Mouse (Mus musculus): ENCODE measurements around the gene Pisd. TPM values are rescaled to one million over a fixed set of nuclear protein-coding genes. Genes with fewer than 3 reads are reported as not detected.
"Not testable (repeated sequence)": the region's sequence is repeated elsewhere in the genome, so short reads cannot be mapped to it uniquely, and the experiment has no call there.

Pisd gene
- total and polyA plus RNA-seq, 3 experiments = 45.2 to 57.1 (median 52.1) TPM

DNA sequence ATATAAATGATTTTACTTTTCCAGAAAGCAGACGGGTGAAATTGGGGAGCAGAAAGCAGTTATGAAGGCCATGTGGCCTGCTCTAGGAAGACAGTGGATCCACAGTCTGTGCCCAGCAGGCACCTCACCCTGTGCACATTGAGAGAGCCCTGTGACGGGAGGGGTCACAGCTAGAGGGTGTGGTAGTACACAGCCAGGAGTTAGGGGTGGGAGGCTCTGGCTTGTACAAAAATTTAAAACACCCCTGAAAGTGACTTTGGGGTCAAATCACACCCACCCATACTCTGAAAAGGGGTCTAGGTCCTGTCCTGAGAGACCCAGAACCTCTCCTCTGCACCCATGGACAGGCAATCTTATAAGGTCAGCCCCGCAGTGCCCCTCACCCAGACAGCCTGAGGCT, 48.7 kb downstream of the Pisd start:
- H3K9ac ChIP-seq (ENCODE audit: insufficient read depth, low read depth); H3K27me3 ChIP-seq (replicated peaks); H3K27ac ChIP-seq (ENCODE audit: insufficient read depth, low read depth); H3K9me3 ChIP-seq (replicated peaks; ENCODE audit: low read length); H3K4me3 ChIP-seq (replicated peaks in 1 of 3; ENCODE audit: low read depth in 2 of 3, low read length in 2 of 3, poor library complexity in 1 of 3); DNase-seq (ENCODE audit: extremely low read depth); dilution Hi-C loops (cut with MboI; ENCODE audit: extremely low pct_ligation_motif_present, extremely low pct_unique_long_range_greater_than_20kb, low sequenced_read_pairs); H3K79me2 ChIP-seq (replicated peaks; ENCODE audit: control insufficient read depth, extremely low read depth, insufficient read depth, poor library complexity, severe bottlenecking); in situ Hi-C loops (cut with MboI; ENCODE audit: low pct_ligation_motif_present, low pct_unique_long_range_greater_than_20kb, low sequenced_read_pairs); H3K4me1 ChIP-seq (ENCODE audit: control insufficient read depth in 1 of 2, insufficient read depth in 2 of 2); H3K4me2 ChIP-seq (ENCODE audit: insufficient read depth, low read depth, poor library complexity, severe bottlenecking): not testable (repeated sequence)
- H3K36me3 ChIP-seq (replicated peaks in 1 of 2; ENCODE audit: control insufficient read depth in 1 of 2, insufficient read depth in 1 of 2, low read length in 1 of 2) = peaks cover 34 to 70% of the 10 kb centered on the region in 2 experiments

DNA sequence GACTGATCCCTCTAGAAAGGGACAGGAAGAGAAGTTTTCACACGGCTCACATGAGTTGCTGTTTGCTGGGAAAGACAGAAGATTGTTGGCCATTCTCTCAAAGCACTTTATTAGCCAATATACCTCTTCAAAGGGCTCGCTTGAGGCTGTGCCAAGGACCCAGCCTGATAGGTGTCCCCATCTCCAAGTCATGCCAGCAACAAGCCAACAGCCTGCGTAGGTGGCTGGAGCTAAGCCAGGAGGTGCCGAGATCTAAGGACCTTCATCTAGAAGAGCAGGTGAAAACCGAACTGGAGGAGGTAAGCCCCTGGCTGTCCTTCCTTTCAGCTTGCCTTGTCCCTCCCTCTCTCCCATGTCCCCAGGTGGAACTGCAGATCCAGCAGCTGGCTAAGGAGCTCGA, 49.7 kb downstream of the Pisd start:
- in situ Hi-C loops (cut with MboI; ENCODE audit: low pct_ligation_motif_present, low pct_unique_long_range_greater_than_20kb, low sequenced_read_pairs) = no loop called here
- no peak for DNase-seq (ENCODE audit: extremely low read depth)
- H3K27ac ChIP-seq (ENCODE audit: insufficient read depth, low read depth) = no peak overlapping the region
- TF ChIP-seq POLR2AphosphoS2 (IDR thresholded peaks at IDR 0.05; ENCODE audit: low read depth, low read length) = no peak
- no peak for TF ChIP-seq ZC3H11A (IDR thresholded peaks at IDR 0.05; ENCODE audit: low read depth, low read length)
- TF ChIP-seq TCF12 (IDR thresholded peaks at IDR 0.05; ENCODE audit: low read depth, low read length) = no peak
- no peak for TF ChIP-seq ELF1 (IDR thresholded peaks at IDR 0.05; ENCODE audit: low read depth, low read length)
- TF ChIP-seq CTCF (conservative IDR thresholded peaks at IDR 0.05 in 1 of 2, IDR thresholded peaks at IDR 0.05 in 1 of 2; ENCODE audit: low read depth in 2 of 2, low read length in 2 of 2) = no peak
- no peak for TF ChIP-seq MAZ (IDR thresholded peaks at IDR 0.05; ENCODE audit: low read depth, low read length)
- TF ChIP-seq NRF1 (IDR thresholded peaks at IDR 0.05; ENCODE audit: low read depth, low read length) = no peak
- no peak for TF ChIP-seq PAX5 (IDR thresholded peaks at IDR 0.05; ENCODE audit: low read length)
- TF ChIP-seq GABPA (IDR thresholded peaks at IDR 0.05; ENCODE audit: insufficient replicate concordance, low read depth, low read length) = no peak
- TF ChIP-seq MAFK (IDR thresholded peaks at IDR 0.05; ENCODE audit: insufficient replicate concordance, low read length) = no peak
- TF ChIP-seq JUND (conservative IDR thresholded peaks at IDR 0.05; ENCODE audit: low read depth, low read length) = no peak
- no peak for TF ChIP-seq RCOR1 (conservative IDR thresholded peaks at IDR 0.05; ENCODE audit: low read depth, low read length)
- H3K4me2 ChIP-seq (ENCODE audit: insufficient read depth, low read depth, poor library complexity, severe bottlenecking) = no peak overlapping the region
- dilution Hi-C loops (cut with MboI; ENCODE audit: extremely low pct_ligation_motif_present, extremely low pct_unique_long_range_greater_than_20kb, low sequenced_read_pairs) = no loop called here
- H3K36me3 ChIP-seq (replicated peaks in 1 of 2; ENCODE audit: control insufficient read depth in 1 of 2, insufficient read depth in 1 of 2, low read length in 1 of 2) = peaks cover 34 to 68% of the 10 kb centered on the region in 2 experiments
- no peak overlapping the region for H3K4me3 ChIP-seq (replicated peaks in 1 of 3; ENCODE audit: low read depth in 2 of 3, low read length in 2 of 3, poor library complexity in 1 of 3)
- H3K9me3 ChIP-seq (replicated peaks; ENCODE audit: low read length) = no peaks in the 10 kb centered on the region
- H3K4me1 ChIP-seq (ENCODE audit: control insufficient read depth in 1 of 2, insufficient read depth in 2 of 2) = 0 out of 4 replicates have a peak, but pooled peaks cover 0 to 3% of the 10 kb centered on the region in 2 experiments
- no peaks in the 10 kb centered on the region for H3K27me3 ChIP-seq (replicated peaks)
- H3K79me2 ChIP-seq (replicated peaks; ENCODE audit: control insufficient read depth, extremely low read depth, insufficient read depth, poor library complexity, severe bottlenecking) = no peaks in the 10 kb centered on the region
- H3K9ac ChIP-seq (ENCODE audit: insufficient read depth, low read depth) = no peak overlapping the region

DNA sequence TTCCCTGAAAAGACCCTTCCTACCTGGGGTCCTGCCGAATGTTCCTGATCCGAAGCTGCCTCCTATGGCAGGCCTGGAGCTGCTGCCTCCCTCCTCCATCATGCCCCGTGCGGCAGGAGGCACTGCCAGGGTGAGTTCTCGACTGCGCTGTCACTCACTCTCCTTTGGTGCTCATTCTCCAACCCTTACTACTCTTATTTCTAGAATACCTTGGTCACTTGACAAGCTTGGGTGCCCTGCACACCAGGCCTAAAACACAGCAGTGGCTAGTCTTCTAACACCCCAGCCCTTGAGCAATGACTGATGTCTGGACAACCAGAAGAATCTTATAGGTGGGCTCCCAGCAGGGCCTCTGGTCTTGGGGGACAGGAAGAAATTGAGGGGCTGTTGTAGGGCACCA, 51.6 kb downstream of the Pisd start:
- H3K4me2 ChIP-seq (ENCODE audit: insufficient read depth, low read depth, poor library complexity, severe bottlenecking); H3K9me3 ChIP-seq (replicated peaks; ENCODE audit: low read length); in situ Hi-C loops (cut with MboI; ENCODE audit: low pct_ligation_motif_present, low pct_unique_long_range_greater_than_20kb, low sequenced_read_pairs); H3K27ac ChIP-seq (ENCODE audit: insufficient read depth, low read depth); H3K79me2 ChIP-seq (replicated peaks; ENCODE audit: control insufficient read depth, extremely low read depth, insufficient read depth, poor library complexity, severe bottlenecking); DNase-seq (ENCODE audit: extremely low read depth); H3K4me3 ChIP-seq (replicated peaks in 1 of 3; ENCODE audit: low read depth in 2 of 3, low read length in 2 of 3, poor library complexity in 1 of 3); H3K9ac ChIP-seq (ENCODE audit: insufficient read depth, low read depth); dilution Hi-C loops (cut with MboI; ENCODE audit: extremely low pct_ligation_motif_present, extremely low pct_unique_long_range_greater_than_20kb, low sequenced_read_pairs); H3K27me3 ChIP-seq (replicated peaks); H3K4me1 ChIP-seq (ENCODE audit: control insufficient read depth in 1 of 2, insufficient read depth in 2 of 2): not testable (repeated sequence)
- H3K36me3 ChIP-seq (replicated peaks in 1 of 2; ENCODE audit: control insufficient read depth in 1 of 2, insufficient read depth in 1 of 2, low read length in 1 of 2) = peaks cover 32 to 58% of the 10 kb centered on the region in 2 experiments
